Mouse (Mus musculus) embryonic facial prominence, embryonic 11.5 days (tissue): ENCODE results near the gene Myo15. TPM values are rescaled to one million over a fixed set of nuclear protein-coding genes. Genes with fewer than 3 reads are reported as not detected.
A peak's percentile ranks its signal among the peaks of the same experiment; 100 is the strongest.

Experiments used
- ATAC-seq: fragments of 200-750 bp; cut with Nextera tagmentation; replicated peaks from 2 replicates; pipeline ENCODE4 v1.8.0; 2017; ENCODE audit warnings: low read depth; ENCODE audit not compliant: insufficient number of reproducible peaks, low FRiP score, low TSS enrichment
- DNase-seq: peaks from one replicate; pipeline ENCODE4 v3.0.0-alpha.2; 2015; ENCODE audit warnings: low spot score
- H3K27ac ChIP-seq: fragments of 300-500 bp; sonication (generic); replicated peaks from 2 replicates; pipeline ENCODE4 v1.5.1; 2014; ENCODE audit warnings: mild to moderate bottlenecking, low read depth, low read length, control low read depth
- H3K27me3 ChIP-seq: fragments of 300-500 bp; sonication (generic); 2 replicates; pipeline ENCODE4 v1.6.1; 2014; ENCODE audit warnings: mild to moderate bottlenecking, low read length, moderate library complexity, mixed read lengths; ENCODE audit not compliant: control insufficient read depth, insufficient read depth
- H3K36me3 ChIP-seq: fragments of 300-500 bp; sonication (generic); replicated peaks from 2 replicates; pipeline ENCODE4 v1.6.1; 2014; ENCODE audit warnings: low read depth, mild to moderate bottlenecking, low read length, moderate library complexity, mixed read lengths; ENCODE audit not compliant: control insufficient read depth, insufficient read depth
- H3K4me1 ChIP-seq: fragments of 300-500 bp; sonication (generic); 2 replicates; pipeline ENCODE4 v1.6.1; 2014; ENCODE audit warnings: low read length, mixed read lengths; ENCODE audit not compliant: control insufficient read depth, insufficient read depth
- H3K4me2 ChIP-seq: fragments of 300-500 bp; sonication (generic); 2 replicates; pipeline ENCODE4 v1.6.1; 2014; ENCODE audit warnings: low read depth, mild to moderate bottlenecking, control low read depth, low read length, moderate library complexity
- H3K4me3 ChIP-seq: fragments of 300-500 bp; sonication (generic); 2 replicates; pipeline ENCODE4 v1.5.1; 2014; ENCODE audit warnings: low read depth, low read length, control low read depth
- H3K9ac ChIP-seq: fragments of 300-500 bp; sonication (generic); replicated peaks from 2 replicates; pipeline ENCODE4 v1.6.1; 2014; ENCODE audit warnings: mild to moderate bottlenecking, control low read depth, low read length
- H3K9me3 ChIP-seq: fragments of 300-500 bp; sonication (generic); replicated peaks from 2 replicates; pipeline ENCODE4 v1.6.1; 2016; ENCODE audit warnings: mild to moderate bottlenecking, low read length, inconsistent platforms, mixed read lengths; ENCODE audit not compliant: control insufficient read depth
- WGBS: fragments of 180-500 bp; shearing (Covaris S2); extraction: QIAGEN DNeasy Blood & Tissue Kit; methylation state at CpG from one replicate; pipeline ENCODE4 v1.1.7; 2014; 5-methylcytosine and 5-hydroxymethylcytosine counted together
- polyA plus RNA-seq: library from polyadenylated mRNA; unstranded; fragments of >200 nt; fragmentation: Nextera tagmentation; extraction: Ambion mirVana; gene quantifications from 2 replicates; pipeline ENCODE4 v1.2.1, GENCODE M21; 2014

Myo15 gene
- polyA plus RNA-seq, 1 experiment from 2014 or later, result 0.24 TPM

- WGBS, result 76% methylated on average over 4 of the region's 4 CpGs
- H3K4me1 ChIP-seq, result no peaks in the 10 kb centered on the region
- no peak overlapping the region for H3K9ac ChIP-seq
- H3K27ac ChIP-seq, result no peak overlapping the region
- no peaks in the 10 kb centered on the region for H3K36me3 ChIP-seq
- no peak for DNase-seq
- no peaks in the 10 kb centered on the region for H3K9me3 ChIP-seq
- no peaks in the 10 kb centered on the region for H3K27me3 ChIP-seq
- no peak overlapping the region for H3K4me3 ChIP-seq
- no peak overlapping the region for H3K4me2 ChIP-seq
- ATAC-seq, result no peak
Observed at GRCm38 (mm10) chr11:60526461-60526860, 57.3 kb downstream of the Myo15 start.

- Histone ChIP-seq H3K27ac (0 out of 2 replicates have a peak overlapping the region, but pooled peaks have one; percentile 99), H3K4me3 (no peak overlapping the region), H3K27me3 (no peaks in the 10 kb centered on the region), H3K36me3 (no peaks in the 10 kb centered on the region), H3K4me2 (peak overlapping the region; percentile 76), H3K9ac (peak overlapping the region; percentile 87; the same call in 1 of the 2 replicates), H3K9me3 (no peaks in the 10 kb centered on the region), H3K4me1 (peaks cover 3% of the 10 kb centered on the region; the same call in 1 of the 2 replicates)
- DNase-seq (no peak), ATAC-seq (no peak)
- WGBS, result 93% methylated on average over 2 of the region's 2 CpGs
Observed at GRCm38 (mm10) chr11:60535676-60536075, 66.5 kb downstream of the Myo15 start.

GRCm38 (mm10) chr11:60536180-60536858, 67.2 kb downstream of the Myo15 start, which contains the start of gene Alkbh5:
Gene Alkbh5 (plus strand): TSS chr11:60536381.
- Histone ChIP-seq H3K4me3 (peak within 1 kb of the TSS; percentile 98), H3K4me2 (peak within 1 kb of the TSS; percentile 76), H3K36me3 (no peaks in the 10 kb centered on the region), H3K4me1 (peaks cover 3% of the 10 kb centered on the region; the same call in 1 of the 2 replicates), H3K27me3 (no peaks in the 10 kb centered on the region), H3K27ac (peak within 1 kb of the TSS; percentile 99), H3K9ac (peak within 1 kb of the TSS; percentile 87), H3K9me3 (no peaks in the 10 kb centered on the region)
- ATAC-seq (no peak), DNase-seq (peak; percentile 37)
- 25% methylated on average over 9 of the region's 9 CpGs for WGBS

GRCm38 (mm10) chr11:60536859-60537467, 67.8 kb downstream of the Myo15 start:
- no peaks in the 10 kb centered on the region for H3K36me3 ChIP-seq
- peak overlapping the region; percentile 87 for H3K9ac ChIP-seq
- DNase-seq, result peak; percentile 93
- H3K4me2 ChIP-seq, result peak overlapping the region; percentile 76
- H3K27me3 ChIP-seq, result no peaks in the 10 kb centered on the region
- peak overlapping the region; percentile 98 for H3K4me3 ChIP-seq
- ATAC-seq, result peak; percentile 72
- H3K9me3 ChIP-seq, result no peaks in the 10 kb centered on the region
- peaks cover 3% of the 10 kb centered on the region; the same call in 1 of the 2 replicates for H3K4me1 ChIP-seq
- H3K27ac ChIP-seq, result peak overlapping the region; percentile 99
- under 1% methylated on average over 37 of the region's 37 CpGs for WGBS

GRCm38 (mm10) chr11:60537468-60538347, 68.6 kb downstream of the Myo15 start:
- peak overlapping the region; percentile 99 for H3K27ac ChIP-seq
- DNase-seq, result peak; percentile 96
- under 1% methylated on average over 84 of the region's 91 CpGs for WGBS
- H3K4me2 ChIP-seq, result peak overlapping the region; percentile 76
- peak overlapping the region; percentile 87 for H3K9ac ChIP-seq
- H3K4me3 ChIP-seq, result peak overlapping the region; percentile 98
- no peaks in the 10 kb centered on the region for H3K9me3 ChIP-seq
- H3K27me3 ChIP-seq, result no peaks in the 10 kb centered on the region
- no peaks in the 10 kb centered on the region for H3K36me3 ChIP-seq
- peaks cover 3% of the 10 kb centered on the region; the same call in 1 of the 2 replicates for H3K4me1 ChIP-seq
- ATAC-seq, result peak; percentile 77

- Histone ChIP-seq H3K27me3 (no peaks in the 10 kb centered on the region), H3K27ac (peak overlapping the region; percentile 99), H3K4me1 (peaks cover 3% of the 10 kb centered on the region; the same call in 1 of the 2 replicates), H3K9me3 (no peaks in the 10 kb centered on the region), H3K36me3 (no peaks in the 10 kb centered on the region), H3K4me3 (peak overlapping the region; percentile 98), H3K9ac (peak overlapping the region; percentile 87), H3K4me2 (peak overlapping the region; percentile 64)
- ATAC-seq (0 out of 2 replicates have a peak, but pooled peaks have one; percentile 1), DNase-seq (peak; percentile 39)
- WGBS, result under 1% methylated on average over 86 of the region's 93 CpGs
Observed at GRCm38 (mm10) chr11:60538371-60539281, 69.5 kb downstream of the Myo15 start.

- 7% methylated on average over 2 of the region's 2 CpGs for WGBS
- ATAC-seq (no peak), DNase-seq (no peak)
- Histone ChIP-seq H3K36me3 (no peaks in the 10 kb centered on the region), H3K27ac (no peak overlapping the region), H3K27me3 (no peaks in the 10 kb centered on the region), H3K4me1 (peaks cover 3% of the 10 kb centered on the region; the same call in 1 of the 2 replicates), H3K4me3 (peak overlapping the region; percentile 98), H3K4me2 (peak overlapping the region; percentile 77), H3K9ac (peak overlapping the region; percentile 87), H3K9me3 (no peaks in the 10 kb centered on the region)
Observed at GRCm38 (mm10) chr11:60539540-60539939, 70.4 kb downstream of the Myo15 start.
